Mouse (Mus musculus) hindbrain, embryonic 16.5 days (tissue): Measurements from ENCODE around the gene Snd1. TPM values are rescaled to one million over a fixed set of nuclear protein-coding genes. Genes with fewer than 3 reads are reported as not detected.

Experiments
- ATAC-seq: fragments of 200-750 bp; cut with Nextera tagmentation; 2 replicates; pipeline ENCODE4 v1.8.0; 2017; ENCODE audit warnings: moderate TSS enrichment, moderate library complexity
- H3K27ac ChIP-seq: fragments of 300-500 bp; sonication (generic); 2 replicates; pipeline ENCODE4 v1.5.1; 2014; ENCODE audit warnings: low read depth, mild to moderate bottlenecking, control low read depth, low read length, moderate library complexity
- H3K27me3 ChIP-seq: fragments of 300-500 bp; sonication (generic); replicated peaks from 2 replicates; pipeline ENCODE4 v1.6.1; 2014; ENCODE audit warnings: low read length; ENCODE audit not compliant: control insufficient read depth, insufficient read depth
- H3K36me3 ChIP-seq: fragments of 300-500 bp; sonication (generic); 2 replicates; pipeline ENCODE4 v1.6.1; 2014; ENCODE audit warnings: mild to moderate bottlenecking, low read length, moderate library complexity, mixed read lengths; ENCODE audit not compliant: control insufficient read depth, insufficient read depth
- H3K4me1 ChIP-seq: fragments of 300-500 bp; sonication (generic); 2 replicates; pipeline ENCODE4 v1.6.1; 2014; ENCODE audit warnings: low read depth, low read length; ENCODE audit not compliant: control insufficient read depth, insufficient read depth
- H3K4me2 ChIP-seq: fragments of 300-500 bp; sonication (generic); 2 replicates; pipeline ENCODE4 v1.6.1; 2014; ENCODE audit warnings: mild to moderate bottlenecking, low read length, control low read depth, moderate library complexity
- H3K4me3 ChIP-seq: fragments of 300-500 bp; sonication (generic); 2 replicates; pipeline ENCODE4 v1.5.1; 2014; ENCODE audit warnings: mild to moderate bottlenecking, low read length, control low read depth, moderate library complexity
- H3K9ac ChIP-seq: fragments of 300-500 bp; sonication (generic); 2 replicates; pipeline ENCODE4 v1.6.1; 2014; ENCODE audit warnings: low read depth, mild to moderate bottlenecking, control low read depth, low read length, moderate library complexity
- H3K9me3 ChIP-seq: fragments of 300-500 bp; sonication (generic); 2 replicates; pipeline ENCODE4 v1.6.1; 2014; ENCODE audit warnings: mild to moderate bottlenecking, low read length, moderate library complexity; ENCODE audit not compliant: control insufficient read depth
- WGBS: fragments of 180-500 bp; shearing (Covaris S2); extraction: QIAGEN DNeasy Blood & Tissue Kit; methylation state at CpG from one replicate; pipeline ENCODE4 v1.1.7; 2014; 5-methylcytosine and 5-hydroxymethylcytosine counted together
- polyA plus RNA-seq: library from polyadenylated mRNA; unstranded; fragments of >200 nt; fragmentation: Nextera tagmentation; extraction: Ambion mirVana; gene quantifications from 2 replicates; pipeline ENCODE4 v1.2.1, GENCODE M21; 2015

Snd1 gene
- polyA plus RNA-seq, 1 experiment from 2014 or later: 69.7 TPM

DNA sequence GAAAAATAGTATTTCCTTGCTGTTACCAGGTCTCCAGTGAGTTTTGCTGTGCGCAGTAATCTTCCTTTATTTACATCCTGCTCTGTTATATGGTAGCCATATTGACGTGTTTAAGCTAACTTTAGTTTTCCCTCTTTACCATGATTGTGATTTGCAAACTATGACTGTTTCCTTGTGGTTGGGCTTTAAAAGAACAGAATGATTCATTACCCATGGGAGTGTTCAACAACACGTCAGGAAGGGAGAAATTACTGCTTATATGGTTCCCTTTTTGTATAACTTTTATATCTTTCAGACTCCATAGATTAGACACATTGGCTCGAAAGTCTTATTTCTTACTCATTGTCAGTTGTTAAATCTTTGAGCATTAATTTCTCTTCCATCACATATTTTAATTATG lies 138.5 kb downstream of the Snd1 start:
- ATAC-seq: no peak

GRCm38 (mm10) chr6:28614856-28615255 lies 139.9 kb downstream of the Snd1 start:
- no peak overlapping the region for H3K4me2 ChIP-seq
- peaks cover 11% of the 10 kb centered on the region for H3K4me1 ChIP-seq
- no peak overlapping the region for H3K4me3 ChIP-seq
- no peak for ATAC-seq
- no peaks in the 10 kb centered on the region for H3K36me3 ChIP-seq
- H3K27ac ChIP-seq: no peak overlapping the region
- H3K9ac ChIP-seq: no peak overlapping the region
- H3K9me3 ChIP-seq: no peaks in the 10 kb centered on the region
- WGBS: 85% methylated on average over 4 of the region's 4 CpGs
- no peaks in the 10 kb centered on the region for H3K27me3 ChIP-seq

More for the DNA sequence above, 138.5 kb downstream of the Snd1 start:
- Histone ChIP-seq H3K4me2 (no peak overlapping the region), H3K4me1 (peaks cover 3% of the 10 kb centered on the region; the same call in 1 of the 2 replicates), H3K27me3 (no peaks in the 10 kb centered on the region), H3K9me3 (no peaks in the 10 kb centered on the region), H3K36me3 (no peaks in the 10 kb centered on the region), H3K4me3 (no peak overlapping the region), H3K27ac (no peak overlapping the region), H3K9ac (no peak overlapping the region)
- WGBS: 80% methylated on average over 4 of the region's 4 CpGs

- 74% methylated on average over 3 of the region's 3 CpGs for whole genome bisulfite sequencing
- Histone ChIP-seq H3K4me1 (peaks cover 11% of the 10 kb centered on the region), H3K27ac (no peak overlapping the region), H3K4me3 (no peak overlapping the region), H3K27me3 (no peaks in the 10 kb centered on the region), H3K9me3 (no peaks in the 10 kb centered on the region), H3K4me2 (no peak overlapping the region), H3K36me3 (no peaks in the 10 kb centered on the region), H3K9ac (no peak overlapping the region)
- ATAC-seq: no peak
Measured at GRCm38 (mm10) chr6:28615408-28615807, 140.5 kb downstream of the Snd1 start.

DNA sequence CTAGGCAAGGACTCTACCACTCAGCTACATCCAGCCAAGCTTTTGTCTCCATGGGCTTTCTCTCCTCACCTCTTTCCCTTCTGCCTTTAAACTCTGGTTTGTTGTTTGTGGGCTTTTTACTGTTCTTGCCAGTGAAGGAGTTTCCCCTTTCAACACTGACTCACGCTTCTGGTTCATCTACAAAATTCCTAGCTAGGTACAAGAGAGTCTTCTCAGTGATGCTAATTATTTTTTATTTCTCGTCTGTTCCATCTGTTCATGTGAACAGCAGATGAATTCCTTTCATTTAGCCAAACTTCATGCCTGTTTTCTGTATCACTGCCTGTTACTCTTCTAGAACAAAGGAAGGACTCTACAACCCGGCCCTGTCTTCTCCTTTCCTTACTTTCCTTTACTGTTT lies 141.0 kb downstream of the Snd1 start:
- 32% methylated on average over 3 of the region's 3 CpGs for WGBS
- Histone ChIP-seq H3K4me1 (peaks cover 11% of the 10 kb centered on the region), H3K27me3 (no peaks in the 10 kb centered on the region), H3K4me3 (no peak overlapping the region), H3K4me2 (no peak overlapping the region), H3K36me3 (no peaks in the 10 kb centered on the region), H3K9me3 (no peaks in the 10 kb centered on the region), H3K27ac (no peak overlapping the region), H3K9ac (no peak overlapping the region)
- no peak for ATAC-seq

DNA sequence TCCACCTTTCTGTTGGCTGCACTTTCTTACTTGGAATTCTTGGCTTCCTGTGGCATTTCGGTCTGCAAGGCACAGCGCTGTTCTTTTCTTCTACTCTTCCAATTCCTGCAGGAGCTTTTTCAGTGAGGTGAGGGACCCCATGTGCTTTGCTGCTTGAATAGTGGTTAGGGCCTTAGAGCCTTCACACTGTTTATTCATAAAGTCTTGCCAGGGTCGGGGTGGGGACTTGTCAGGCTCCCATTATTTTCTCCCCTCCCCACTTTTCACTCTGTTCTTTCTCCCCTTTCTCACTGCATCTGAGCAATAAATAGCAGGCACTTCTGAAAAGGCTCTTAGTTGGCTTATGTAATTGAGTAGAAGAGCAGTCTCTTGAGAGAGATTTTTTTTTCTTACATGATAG lies 143.4 kb downstream of the Snd1 start:
- H3K4me2 ChIP-seq: no peak overlapping the region; the same call in 1 of the 2 replicates
- peak; percentile 28; the same call in 1 of the 2 replicates for ATAC-seq
- no peak overlapping the region for H3K9ac ChIP-seq
- H3K9me3 ChIP-seq: no peaks in the 10 kb centered on the region
- no peaks in the 10 kb centered on the region for H3K27me3 ChIP-seq
- H3K36me3 ChIP-seq: no peaks in the 10 kb centered on the region
- H3K27ac ChIP-seq: no peak overlapping the region
- WGBS: 29% methylated on average over 3 of the region's 3 CpGs
- peaks cover 11% of the 10 kb centered on the region for H3K4me1 ChIP-seq
- no peak overlapping the region for H3K4me3 ChIP-seq

GRCm38 (mm10) chr6:28618751-28619153 lies 143.8 kb downstream of the Snd1 start:
- Histone ChIP-seq H3K27ac (no peak overlapping the region), H3K36me3 (no peaks in the 10 kb centered on the region), H3K9ac (no peak overlapping the region), H3K4me3 (no peak overlapping the region), H3K27me3 (no peaks in the 10 kb centered on the region), H3K4me2 (no peak overlapping the region; the same call in 1 of the 2 replicates), H3K9me3 (no peaks in the 10 kb centered on the region), H3K4me1 (peaks cover 11% of the 10 kb centered on the region)
- ATAC-seq: peak; percentile 50; the same call in 1 of the 2 replicates
- 35% methylated on average over 7 of the region's 7 CpGs for WGBS

GRCm38 (mm10) chr6:28621431-28621830 lies 146.5 kb downstream of the Snd1 start:
- no peak for ATAC-seq
- no peak overlapping the region for H3K9ac ChIP-seq
- 83% methylated on average over 4 of the region's 4 CpGs for WGBS

DNA sequence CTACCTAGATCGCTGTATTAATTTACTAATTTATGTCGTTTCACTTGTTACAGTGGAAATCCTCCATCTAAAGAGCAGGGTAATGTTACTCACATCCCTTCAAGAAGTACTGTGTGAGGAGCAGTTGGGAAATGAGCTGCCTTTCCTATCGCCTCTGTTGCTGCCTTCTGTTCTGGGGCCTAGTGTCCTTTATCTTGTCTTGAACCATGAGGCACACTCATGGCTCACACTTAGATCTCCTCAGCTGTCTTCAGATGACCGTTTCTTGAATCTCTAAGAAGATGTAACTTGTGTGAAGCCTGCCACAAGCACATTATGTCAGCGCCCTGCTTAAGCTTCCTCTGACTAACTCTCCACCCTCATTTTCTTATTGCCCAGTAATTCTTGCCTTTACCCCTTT lies 147.0 kb downstream of the Snd1 start:
- H3K4me1 ChIP-seq: peaks cover 11% of the 10 kb centered on the region

More at GRCm38 (mm10) chr6:28621431-28621830, 146.5 kb downstream of the Snd1 start:
- H3K9me3 ChIP-seq: no peaks in the 10 kb centered on the region
- no peaks in the 10 kb centered on the region for H3K27me3 ChIP-seq
- H3K4me3 ChIP-seq: no peak overlapping the region
- H3K4me1 ChIP-seq: peaks cover 11% of the 10 kb centered on the region
- no peak overlapping the region for H3K4me2 ChIP-seq
- H3K36me3 ChIP-seq: no peaks in the 10 kb centered on the region
- H3K27ac ChIP-seq: no peak overlapping the region

DNA sequence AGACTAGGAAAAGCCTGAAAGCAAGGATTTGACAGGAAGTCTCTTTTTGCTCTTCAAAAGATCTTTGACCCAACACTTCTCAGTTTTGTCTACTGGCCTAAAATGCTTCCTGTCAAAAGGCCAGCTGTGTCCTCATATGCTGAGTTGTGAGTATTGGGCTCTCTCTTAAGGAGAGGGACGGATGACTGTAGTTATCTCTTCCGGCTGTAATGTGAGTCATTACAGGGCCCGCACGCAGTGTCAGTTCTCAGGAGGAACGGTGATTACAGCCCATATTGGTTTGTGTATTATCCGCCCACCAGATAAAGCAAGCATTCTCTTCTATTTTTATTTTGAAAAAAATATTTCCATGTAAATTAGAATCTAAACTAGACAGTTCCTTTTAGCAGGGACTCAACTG lies 147.6 kb downstream of the Snd1 start:
- no peak overlapping the region for H3K27ac ChIP-seq
- H3K9me3 ChIP-seq: no peaks in the 10 kb centered on the region
- 75% methylated on average over 6 of the region's 6 CpGs for WGBS
- H3K4me1 ChIP-seq: peaks cover 11% of the 10 kb centered on the region
- H3K9ac ChIP-seq: no peak overlapping the region
- no peak for ATAC-seq
- no peaks in the 10 kb centered on the region for H3K36me3 ChIP-seq
- H3K4me2 ChIP-seq: no peak overlapping the region
- no peaks in the 10 kb centered on the region for H3K27me3 ChIP-seq
- no peak overlapping the region for H3K4me3 ChIP-seq

More for the DNA sequence above, 147.0 kb downstream of the Snd1 start:
- ATAC-seq: no peak
- no peak overlapping the region for H3K4me3 ChIP-seq
- no peak overlapping the region for H3K27ac ChIP-seq
- 93% methylated on average over 5 of the region's 5 CpGs for WGBS
- no peak overlapping the region for H3K9ac ChIP-seq
- no peaks in the 10 kb centered on the region for H3K9me3 ChIP-seq
- no peak overlapping the region for H3K4me2 ChIP-seq
- no peaks in the 10 kb centered on the region for H3K36me3 ChIP-seq
- no peaks in the 10 kb centered on the region for H3K27me3 ChIP-seq

GRCm38 (mm10) chr6:28622963-28623362 lies 148.0 kb downstream of the Snd1 start:
- H3K4me3 ChIP-seq: no peak overlapping the region
- H3K27me3 ChIP-seq: no peaks in the 10 kb centered on the region
- WGBS: 84% methylated on average over 3 of the region's 3 CpGs
- H3K4me2 ChIP-seq: no peak overlapping the region
- no peak overlapping the region for H3K9ac ChIP-seq
- H3K36me3 ChIP-seq: no peaks in the 10 kb centered on the region
- peaks cover 11% of the 10 kb centered on the region for H3K4me1 ChIP-seq
- H3K9me3 ChIP-seq: no peaks in the 10 kb centered on the region
- no peak for ATAC-seq
- no peak overlapping the region for H3K27ac ChIP-seq
